Mouse (Mus musculus) midbrain, embryonic 12.5 days (tissue): Measurements from ENCODE around the gene Tpcn1. TPM values are rescaled to one million over a fixed set of nuclear protein-coding genes. Genes with fewer than 3 reads are reported as not detected.

Experiments
- ATAC-seq: fragments of 200-750 bp; cut with Nextera tagmentation; 2 replicates; pipeline ENCODE4 v1.8.0; 2017; ENCODE audit warnings: low read depth, moderate TSS enrichment, moderate library complexity; ENCODE audit not compliant: low FRiP score
- H3K27ac ChIP-seq: fragments of 300-500 bp; sonication (generic); replicated peaks from 2 replicates; pipeline ENCODE4 v1.5.1; 2016; ENCODE audit warnings: mild to moderate bottlenecking
- H3K27me3 ChIP-seq: fragments of 300-500 bp; sonication (generic); 2 replicates; pipeline ENCODE4 v1.6.1; 2016; ENCODE audit warnings: mild to moderate bottlenecking
- H3K36me3 ChIP-seq: fragments of 300-500 bp; sonication (generic); 2 replicates; pipeline ENCODE4 v1.6.1; 2016
- H3K4me1 ChIP-seq: fragments of 300-500 bp; sonication (generic); 2 replicates; pipeline ENCODE4 v1.6.1; 2016
- H3K4me2 ChIP-seq: fragments of 300-500 bp; sonication (generic); replicated peaks from 2 replicates; pipeline ENCODE4 v1.6.1; 2016; ENCODE audit warnings: mild to moderate bottlenecking, moderate library complexity
- H3K4me3 ChIP-seq: fragments of 300-500 bp; sonication (generic); 2 replicates; pipeline ENCODE4 v1.5.1; 2016; ENCODE audit warnings: mild to moderate bottlenecking
- H3K9ac ChIP-seq: fragments of 300-500 bp; sonication (generic); replicated peaks from 2 replicates; pipeline ENCODE4 v1.6.1; 2016; ENCODE audit warnings: mild to moderate bottlenecking, moderate library complexity
- H3K9me3 ChIP-seq: fragments of 300-500 bp; sonication (generic); 2 replicates; pipeline ENCODE4 v1.6.1; 2016; ENCODE audit warnings: mild to moderate bottlenecking
- WGBS: fragments of 180-500 bp; shearing (Covaris S2); methylation state at CpG from one replicate; pipeline ENCODE4 v1.1.7; 2016; 5-methylcytosine and 5-hydroxymethylcytosine counted together
- polyA plus RNA-seq: library from polyadenylated mRNA; unstranded; fragments of >200 nt; fragmentation: Nextera tagmentation; extraction: Ambion mirVana; gene quantifications from 2 replicates; pipeline ENCODE4 v1.2.1, GENCODE M21; 2016

Tpcn1 gene
- polyA plus RNA-seq, 1 experiment from 2014 or later, result 14.2 TPM

DNA sequence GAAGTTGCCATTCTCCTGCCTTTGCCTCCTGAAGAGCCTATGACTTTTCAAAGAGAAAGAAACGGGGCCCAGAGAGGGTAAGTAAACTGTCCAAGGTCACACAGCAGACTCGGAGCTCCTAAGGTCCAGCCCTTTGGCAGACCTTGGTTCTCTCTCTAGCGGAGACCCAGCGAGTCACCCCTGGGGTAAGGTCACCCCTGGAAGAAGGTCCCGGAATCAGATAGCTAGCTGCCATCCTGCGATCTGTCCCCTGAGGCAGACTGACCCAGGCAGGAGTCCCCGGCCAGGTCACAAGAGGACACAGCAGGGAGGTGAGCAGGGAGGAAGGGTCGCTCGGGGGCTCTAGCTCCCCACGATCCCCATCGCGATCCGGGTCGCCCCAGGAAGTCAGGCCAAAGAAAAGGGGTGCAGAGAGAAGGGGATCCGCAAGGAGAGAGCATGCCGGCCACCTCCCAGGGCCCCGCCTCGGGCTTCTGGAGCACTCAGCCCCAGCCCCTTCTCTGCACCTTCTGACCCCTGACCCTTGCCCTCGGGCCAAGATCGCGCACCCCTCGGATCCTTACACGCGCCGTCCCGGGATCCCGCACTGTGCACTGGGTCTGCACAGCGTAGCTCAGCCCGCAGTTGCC, 419 bp downstream of the Tpcn1 start:
- Histone ChIP-seq H3K9ac (peak overlapping the region; percentile 74), H3K4me2 (peak overlapping the region; percentile 70), H3K4me3 (peak overlapping the region; percentile 73), H3K9me3 (no peaks in the 10 kb centered on the region), H3K36me3 (peaks cover 10% of the 10 kb centered on the region), H3K27ac (peak overlapping the region; percentile 43; the same call in 1 of the 2 replicates), H3K27me3 (peaks cover 16% of the 10 kb centered on the region; the same call in 1 of the 2 replicates), H3K4me1 (peaks cover 27% of the 10 kb centered on the region)
- 1% methylated on average over 22 of the region's 29 CpGs for WGBS
- ATAC-seq, result peak; percentile 5

DNA sequence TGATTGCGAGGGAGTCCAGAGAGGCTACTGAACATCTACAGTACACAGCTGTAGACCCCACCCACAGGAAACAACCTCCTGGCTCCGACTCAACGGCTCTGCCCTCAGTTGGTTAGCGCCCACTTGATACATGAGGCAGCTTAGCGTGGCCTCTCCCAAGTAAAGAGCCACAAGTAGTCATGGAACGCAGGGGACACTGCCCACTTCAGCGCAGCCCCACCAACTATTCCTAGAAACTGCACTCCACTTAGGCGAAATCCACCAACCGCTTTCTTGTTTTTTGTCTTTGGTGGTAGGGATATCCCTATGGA, 902 bp downstream of the Tpcn1 start:
- Histone ChIP-seq H3K4me2 (peak overlapping the region; percentile 70), H3K9ac (no peak overlapping the region), H3K4me3 (peak overlapping the region; percentile 73), H3K36me3 (peaks cover 14% of the 10 kb centered on the region), H3K27me3 (peaks cover 16% of the 10 kb centered on the region; the same call in 1 of the 2 replicates), H3K27ac (no peak overlapping the region), H3K9me3 (no peaks in the 10 kb centered on the region), H3K4me1 (peaks cover 27% of the 10 kb centered on the region)
- ATAC-seq, result no peak
- 30% methylated on average over 9 of the region's 9 CpGs for WGBS

DNA sequence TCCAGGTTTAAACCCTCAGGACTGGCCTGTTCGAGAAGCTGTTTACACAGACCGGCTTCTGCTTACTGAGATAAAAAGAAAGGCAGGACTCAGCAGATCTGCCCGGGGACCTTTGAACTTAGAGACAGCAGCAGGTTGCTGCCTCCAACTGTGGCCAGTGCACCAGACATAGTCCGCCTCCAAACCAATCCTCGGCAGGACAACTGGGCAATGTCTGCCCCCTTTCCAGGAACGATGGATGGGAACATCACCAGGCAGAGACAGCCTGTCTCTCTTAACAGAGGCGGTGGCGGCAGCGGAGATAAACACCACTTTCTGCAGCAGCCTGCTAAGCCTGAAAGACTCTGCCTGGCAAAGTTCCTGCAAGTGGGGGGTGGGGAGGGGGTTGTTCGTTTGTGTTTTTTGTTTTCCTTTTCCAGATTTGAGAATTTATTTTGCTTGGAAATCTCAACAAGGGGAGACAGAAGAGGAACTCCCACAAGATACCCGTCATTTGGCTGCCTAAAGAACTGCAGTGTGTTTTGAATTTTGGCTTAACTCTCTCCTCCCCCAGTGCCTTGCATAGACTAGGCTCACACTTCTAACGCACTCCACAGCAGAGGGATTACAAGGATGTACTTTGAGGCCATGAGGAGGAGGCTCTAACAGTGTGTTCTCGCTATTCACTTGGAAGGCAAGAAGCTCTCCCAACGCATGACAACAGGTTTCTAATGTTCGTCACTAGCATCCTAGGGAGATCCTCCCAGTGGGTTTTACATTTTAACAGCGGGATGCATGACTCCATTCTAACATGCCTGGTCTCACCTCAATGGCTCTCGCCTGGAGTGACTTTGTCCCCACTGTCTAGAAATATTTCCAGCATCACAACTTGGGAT, 1.5 kb downstream of the Tpcn1 start:
- Histone ChIP-seq H3K9ac (no peak overlapping the region; the same call in 1 of the 2 replicates), H3K9me3 (no peaks in the 10 kb centered on the region), H3K4me2 (peak overlapping the region; percentile 70), H3K36me3 (peaks cover 14% of the 10 kb centered on the region), H3K4me1 (peaks cover 27% of the 10 kb centered on the region), H3K27me3 (peaks cover 16% of the 10 kb centered on the region; the same call in 1 of the 2 replicates), H3K27ac (0 out of 2 replicates have a peak overlapping the region, but pooled peaks have one; percentile 26), H3K4me3 (peak overlapping the region; percentile 73)
- 9% methylated on average over 17 of the region's 17 CpGs for WGBS
- ATAC-seq, result no peak

DNA sequence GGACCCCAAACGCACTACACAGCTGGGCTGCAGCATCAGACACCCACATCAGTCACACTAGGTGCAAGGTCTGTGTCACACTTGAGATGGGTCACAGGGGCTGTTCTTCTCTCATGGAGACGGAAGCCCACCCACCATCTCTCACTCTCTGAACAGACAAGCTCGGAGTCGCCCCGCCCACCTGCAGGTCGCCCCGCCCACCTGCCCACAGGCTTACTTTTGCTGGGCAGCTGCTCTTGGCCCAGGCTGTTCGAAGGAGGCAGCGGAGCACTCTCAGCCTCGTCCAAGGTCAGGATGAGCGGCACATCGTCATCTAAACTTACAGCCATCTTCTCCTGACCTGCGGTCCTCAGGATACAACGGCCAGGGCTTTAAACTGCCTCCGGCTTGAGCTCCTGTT, 3.5 kb downstream of the Tpcn1 start:
- Histone ChIP-seq H3K36me3 (peaks cover 14% of the 10 kb centered on the region), H3K4me3 (no peak overlapping the region), H3K4me1 (peaks cover 27% of the 10 kb centered on the region), H3K27me3 (peaks cover 16% of the 10 kb centered on the region; the same call in 1 of the 2 replicates), H3K4me2 (no peak overlapping the region), H3K9me3 (no peaks in the 10 kb centered on the region), H3K27ac (no peak overlapping the region), H3K9ac (no peak overlapping the region)
- 37% methylated on average over 15 of the region's 15 CpGs for WGBS
- no peak for ATAC-seq

DNA sequence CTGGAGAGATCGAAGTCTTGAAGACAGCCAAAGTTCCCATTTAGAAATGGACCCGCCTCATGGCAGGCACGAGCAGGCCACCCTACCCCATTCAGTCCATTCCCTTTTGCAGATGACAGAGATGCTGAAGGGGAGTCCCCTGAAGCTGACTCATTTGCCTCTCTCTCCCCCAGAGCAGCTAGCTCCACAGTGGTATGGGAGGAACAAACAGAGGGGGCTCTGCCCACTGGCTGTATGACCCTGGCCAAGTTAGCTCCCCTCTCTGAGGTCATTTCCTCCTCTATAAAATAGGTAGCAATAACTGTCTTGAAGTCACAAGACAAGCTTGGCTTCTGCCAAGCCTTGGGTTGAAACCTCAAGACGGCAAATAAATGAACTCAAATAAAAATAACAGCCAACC, 5.0 kb downstream of the Tpcn1 start:
- Histone ChIP-seq H3K9ac (no peak overlapping the region), H3K27me3 (peaks cover 16% of the 10 kb centered on the region; the same call in 1 of the 2 replicates), H3K27ac (no peak overlapping the region), H3K4me1 (peaks cover 36% of the 10 kb centered on the region), H3K36me3 (peaks cover 14% of the 10 kb centered on the region), H3K9me3 (no peaks in the 10 kb centered on the region), H3K4me2 (no peak overlapping the region), H3K4me3 (no peak overlapping the region)
- ATAC-seq, result no peak
- WGBS, result 96% methylated on average over 4 of the region's 4 CpGs

DNA sequence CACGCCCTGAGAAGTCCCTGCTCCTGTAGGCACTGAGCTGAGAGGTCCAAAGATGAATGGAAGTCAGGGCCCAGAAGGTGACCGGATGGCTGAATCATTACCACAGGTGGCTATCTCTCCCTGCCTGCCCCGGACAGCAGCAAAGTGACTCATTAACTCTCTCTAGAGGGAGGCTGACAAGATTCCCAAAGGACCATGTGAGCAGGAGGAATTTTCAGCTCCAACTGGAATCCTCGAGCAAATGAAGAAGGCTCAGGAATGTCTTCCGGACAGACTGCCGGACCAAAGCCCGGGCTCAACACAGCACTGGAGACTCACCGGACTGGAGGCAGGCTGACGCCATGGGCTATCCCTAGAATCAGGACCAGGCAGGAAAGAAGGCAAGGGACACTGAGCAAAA, 6.5 kb downstream of the Tpcn1 start:
- H3K27ac ChIP-seq, result no peak overlapping the region
- H3K4me1 ChIP-seq, result peaks cover 24% of the 10 kb centered on the region
- H3K36me3 ChIP-seq, result peaks cover 14% of the 10 kb centered on the region
- no peak overlapping the region for H3K4me3 ChIP-seq
- WGBS, result 90% methylated on average over 9 of the region's 9 CpGs
- no peaks in the 10 kb centered on the region for H3K9me3 ChIP-seq
- no peak overlapping the region for H3K4me2 ChIP-seq
- no peak overlapping the region for H3K9ac ChIP-seq
- H3K27me3 ChIP-seq, result peaks cover 7% of the 10 kb centered on the region; the same call in 1 of the 2 replicates
- no peak for ATAC-seq

DNA sequence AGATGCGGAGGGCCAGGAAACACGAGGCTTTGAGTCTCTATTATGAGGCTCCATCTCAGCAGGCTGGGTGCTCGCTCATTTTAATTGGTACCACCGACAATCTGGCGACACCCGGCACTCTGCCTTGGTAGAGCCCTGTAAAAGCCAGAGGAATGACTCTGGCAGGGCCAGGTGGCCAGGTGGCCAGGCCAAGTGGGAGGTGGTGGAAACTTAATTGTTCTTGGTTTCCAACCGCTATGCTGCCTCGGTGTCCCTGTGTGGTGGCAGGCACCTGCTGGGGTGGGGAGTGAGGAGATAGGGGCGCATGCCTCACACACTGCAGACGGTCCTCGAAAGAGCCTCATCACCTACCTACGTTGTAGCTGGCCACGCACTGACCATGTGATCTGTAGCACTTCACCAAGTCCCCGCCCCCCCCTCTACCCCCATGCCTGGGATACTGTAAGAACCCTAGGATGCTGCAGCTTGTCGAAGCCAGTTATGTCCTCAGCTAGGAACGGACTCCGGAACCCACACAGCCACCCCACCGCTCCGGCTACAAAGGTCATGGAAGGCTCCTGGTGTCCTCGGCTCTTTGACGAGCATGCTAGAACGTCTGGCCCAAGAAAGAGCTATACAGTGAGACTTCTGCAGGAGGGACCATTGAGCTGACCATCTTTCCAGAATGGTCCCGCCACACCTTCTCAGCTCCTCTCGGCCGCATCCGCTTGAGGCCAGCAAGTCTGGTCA, 8.4 kb downstream of the Tpcn1 start:
- Histone ChIP-seq H3K36me3 (peaks cover 14% of the 10 kb centered on the region), H3K9me3 (no peaks in the 10 kb centered on the region), H3K4me3 (no peak overlapping the region), H3K9ac (no peak overlapping the region), H3K27me3 (no peaks in the 10 kb centered on the region), H3K27ac (peak overlapping the region; percentile 35; the same call in 1 of the 2 replicates), H3K4me2 (no peak overlapping the region), H3K4me1 (peaks cover 16% of the 10 kb centered on the region)
- 89% methylated on average over 26 of the region's 26 CpGs for WGBS
- no peak for ATAC-seq

DNA sequence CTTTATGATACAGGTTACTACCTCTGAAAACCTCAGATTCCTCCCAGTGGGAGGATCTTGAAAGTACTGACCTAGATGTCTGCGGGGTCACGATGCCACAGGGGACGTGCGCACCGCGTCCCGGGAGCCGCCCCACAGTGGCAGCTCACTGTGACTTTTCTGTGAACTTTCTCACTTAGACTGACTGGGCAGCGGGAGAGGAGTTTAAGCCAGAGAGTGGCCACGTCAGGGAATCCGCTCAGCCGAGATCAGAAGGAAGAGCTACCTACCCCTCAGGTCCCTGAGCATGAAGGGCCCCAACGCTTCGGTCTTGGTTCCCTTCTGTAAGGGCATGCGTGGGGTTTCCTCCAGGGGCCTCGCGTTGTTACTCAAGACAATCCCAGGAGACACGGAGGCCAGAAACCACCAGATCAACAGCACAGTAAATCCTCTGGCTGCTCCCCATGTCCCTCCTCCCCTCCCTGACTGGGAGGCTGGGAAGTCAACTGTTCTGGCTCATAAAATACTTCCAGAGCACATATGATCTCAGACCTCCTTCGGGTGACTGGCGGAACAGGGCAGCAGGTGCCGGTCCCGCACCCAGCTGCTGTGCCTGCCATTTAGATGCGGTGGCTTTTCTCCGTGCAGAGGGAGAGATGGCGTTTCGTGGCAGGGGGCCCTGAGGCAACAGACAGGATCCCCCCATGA, 9.1 kb downstream of the Tpcn1 start:
- no peaks in the 10 kb centered on the region for H3K27me3 ChIP-seq
- no peak for ATAC-seq
- no peak overlapping the region for H3K9ac ChIP-seq
- 74% methylated on average over 26 of the region's 26 CpGs for WGBS
- H3K36me3 ChIP-seq, result peaks cover 14% of the 10 kb centered on the region
- no peaks in the 10 kb centered on the region for H3K9me3 ChIP-seq
- H3K27ac ChIP-seq, result peak overlapping the region; percentile 35; the same call in 1 of the 2 replicates
- H3K4me3 ChIP-seq, result no peak overlapping the region
- H3K4me1 ChIP-seq, result peaks cover 16% of the 10 kb centered on the region
- no peak overlapping the region for H3K4me2 ChIP-seq

DNA sequence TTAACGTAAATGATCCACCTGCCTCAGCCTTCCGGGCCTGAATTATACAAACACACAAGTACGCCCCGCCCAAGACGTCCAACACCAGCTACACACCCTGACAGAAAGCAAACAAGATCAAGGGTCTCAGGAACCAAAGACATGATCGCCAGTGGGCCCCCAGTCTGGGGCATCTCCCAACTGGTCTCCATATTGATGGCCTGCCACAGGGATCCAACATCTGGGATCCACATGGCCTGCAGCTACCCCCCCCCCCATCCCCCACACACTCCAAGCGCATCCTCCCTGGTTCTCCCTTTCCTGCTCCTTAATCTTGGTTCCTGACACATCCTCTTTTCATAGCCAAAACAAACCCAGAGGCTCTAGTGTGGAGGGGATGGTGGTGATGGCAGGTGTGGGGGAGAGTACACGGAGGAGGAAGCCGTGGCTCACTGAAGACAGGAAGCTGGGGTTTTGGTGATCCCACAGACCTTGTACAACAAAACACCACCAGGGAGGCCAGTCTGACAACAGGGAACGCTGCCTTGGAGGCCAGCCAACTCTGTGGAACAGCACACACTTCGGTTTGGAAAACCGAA, 9.9 kb downstream of the Tpcn1 start:
- Histone ChIP-seq H3K4me1 (peaks cover 16% of the 10 kb centered on the region), H3K9ac (no peak overlapping the region), H3K4me3 (no peak overlapping the region), H3K27me3 (no peaks in the 10 kb centered on the region), H3K36me3 (peaks cover 9% of the 10 kb centered on the region), H3K9me3 (no peaks in the 10 kb centered on the region), H3K4me2 (no peak overlapping the region), H3K27ac (no peak overlapping the region)
- 65% methylated on average over 12 of the region's 12 CpGs for WGBS
- no peak for ATAC-seq

DNA sequence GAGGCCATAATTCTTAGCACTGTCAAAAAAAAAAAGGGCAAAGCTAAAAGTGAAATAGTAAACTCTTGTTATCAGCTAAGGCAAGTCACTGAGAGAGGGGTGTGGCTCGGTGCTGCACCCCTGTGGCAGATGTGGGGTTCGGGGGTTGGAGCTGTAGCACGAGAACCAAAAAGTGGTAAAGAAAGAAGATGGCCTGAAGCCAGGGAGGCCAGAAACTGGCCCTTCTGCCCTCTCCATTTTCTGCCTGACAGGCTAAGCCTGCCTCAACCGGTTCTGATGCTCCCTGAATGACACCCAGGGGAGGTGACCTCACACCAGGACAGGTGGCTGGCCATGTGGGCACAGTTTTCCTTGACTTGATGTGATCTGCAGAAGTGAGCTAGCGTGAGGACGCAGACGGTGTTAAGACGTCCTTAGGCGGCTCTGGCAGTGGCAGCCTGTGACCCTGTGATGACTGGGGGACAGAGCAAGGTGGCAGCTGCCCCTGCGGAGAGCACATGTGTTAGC, 10.5 kb downstream of the Tpcn1 start:
- WGBS, result 61% methylated on average over 10 of the region's 10 CpGs
- H3K27me3 ChIP-seq, result no peaks in the 10 kb centered on the region
- no peak overlapping the region for H3K27ac ChIP-seq
- no peak overlapping the region for H3K9ac ChIP-seq
- no peak overlapping the region for H3K4me2 ChIP-seq
- H3K4me1 ChIP-seq, result peaks cover 16% of the 10 kb centered on the region
- H3K36me3 ChIP-seq, result peaks cover 3% of the 10 kb centered on the region
- ATAC-seq, result no peak
- no peaks in the 10 kb centered on the region for H3K9me3 ChIP-seq
- no peak overlapping the region for H3K4me3 ChIP-seq

DNA sequence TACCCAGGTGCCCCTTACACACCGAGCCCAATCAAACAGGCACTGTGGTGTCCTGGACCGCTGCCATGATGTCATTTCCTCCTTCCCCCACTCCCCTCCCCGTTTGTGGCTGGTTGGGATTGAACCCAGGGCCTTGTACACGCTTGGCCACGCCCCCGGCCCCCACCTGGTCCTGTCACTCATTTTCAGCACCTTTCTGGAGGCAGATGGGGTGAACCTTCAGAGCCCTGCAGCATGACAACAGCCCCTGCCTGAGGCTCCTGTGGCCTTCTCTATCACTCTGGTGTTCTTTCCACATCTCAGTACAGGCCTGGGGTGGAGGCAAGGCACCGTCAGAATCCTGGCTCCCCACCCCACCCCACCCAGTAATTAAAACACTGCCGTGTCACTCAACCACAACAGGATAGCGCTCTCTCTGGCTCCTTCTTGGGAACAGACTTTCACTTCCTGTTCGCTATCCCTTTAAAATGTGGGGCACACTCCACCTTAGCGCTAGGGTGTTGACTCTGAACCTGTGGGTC, 11.6 kb downstream of the Tpcn1 start:
- WGBS, result 85% methylated on average over 11 of the region's 11 CpGs
- no peak overlapping the region for H3K4me2 ChIP-seq
- peaks cover 16% of the 10 kb centered on the region for H3K4me1 ChIP-seq
- no peaks in the 10 kb centered on the region for H3K27me3 ChIP-seq
- H3K9me3 ChIP-seq, result no peaks in the 10 kb centered on the region
- H3K36me3 ChIP-seq, result no peaks in the 10 kb centered on the region
- no peak overlapping the region for H3K27ac ChIP-seq
- H3K9ac ChIP-seq, result no peak overlapping the region
- H3K4me3 ChIP-seq, result no peak overlapping the region
- ATAC-seq, result no peak
